In the genomic region with DNA sequence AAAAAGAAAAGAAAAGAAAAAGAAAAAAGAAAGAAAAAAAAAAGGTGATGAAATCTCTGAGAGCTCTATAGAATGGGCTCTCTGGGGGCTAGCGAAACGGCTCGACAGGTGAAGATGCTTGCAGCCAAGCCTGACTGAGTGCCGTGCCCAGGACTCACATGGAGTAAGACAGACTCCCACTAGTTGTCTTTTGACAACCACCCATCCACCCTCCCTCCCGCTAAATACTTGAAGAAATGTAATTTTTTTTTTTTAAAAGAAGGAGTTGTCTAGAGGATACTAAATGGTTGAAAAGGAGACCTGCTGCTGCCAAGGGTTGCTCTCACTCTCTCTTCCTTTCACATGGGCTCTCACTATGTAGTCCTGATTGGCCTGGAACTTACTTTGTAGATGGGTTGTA, we compare ENCODE assay signal across 8 mouse cellular contexts. TPM values are rescaled to one million over a fixed set of nuclear protein-coding genes. Genes with fewer than 3 reads are reported as not detected.
A peak's percentile ranks its signal among the peaks of the same experiment; 100 is the strongest.
DNase-seq lines count a peak whose midpoint lies in the region; ATAC-seq and TF ChIP-seq lines count a peak whose summit lies in the region.

No protein-coding gene starts in this region.

- H3K27ac ChIP-seq in kidney, embryonic 16.5 days (ENCODE audit: low read length) = no peak overlapping the region
- H3K27ac ChIP-seq in embryonic facial prominence, embryonic 13.5 days = no peak overlapping the region
- no peak overlapping the region for H3K27ac ChIP-seq in intestine, embryonic 16.5 days (ENCODE audit: low read length)

- 17% methylated on average over 5 of the region's 5 CpGs for WGBS in kidney, embryonic 16.5 days
- 22% methylated on average over 5 of the region's 5 CpGs for WGBS in embryonic facial prominence, embryonic 13.5 days
- 20% methylated on average over 5 of the region's 5 CpGs for WGBS in intestine, embryonic 16.5 days

- H3K9me3 ChIP-seq in kidney, embryonic 16.5 days (ENCODE audit: low read length) = no peaks in the 10 kb centered on the region
- no peaks in the 10 kb centered on the region for H3K9me3 ChIP-seq in embryonic facial prominence, embryonic 13.5 days
- H3K9me3 ChIP-seq in intestine, embryonic 16.5 days (ENCODE audit: control insufficient read depth, low read length) = no peaks in the 10 kb centered on the region

- no peaks in the 10 kb centered on the region for H3K36me3 ChIP-seq in kidney, embryonic 16.5 days (ENCODE audit: insufficient read depth, low read length)
- no peaks in the 10 kb centered on the region for H3K36me3 ChIP-seq in embryonic facial prominence, embryonic 13.5 days
- no peaks in the 10 kb centered on the region for H3K36me3 ChIP-seq in intestine, embryonic 16.5 days (ENCODE audit: control insufficient read depth, insufficient read depth, low read length)
- H3K36me3 ChIP-seq in myocyte (ENCODE audit: control insufficient read depth, insufficient read depth) = peaks cover 4% of the 10 kb centered on the region

- no peak for ATAC-seq in kidney, embryonic 16.5 days (ENCODE audit: low FRiP score, low TSS enrichment)
- no peak for ATAC-seq in embryonic facial prominence, embryonic 13.5 days (ENCODE audit: insufficient number of reproducible peaks, insufficient read depth, low FRiP score, low TSS enrichment, low read depth)
- ATAC-seq in intestine, embryonic 16.5 days = no peak

- H3K27me3 ChIP-seq in kidney, embryonic 16.5 days (ENCODE audit: insufficient read depth, low read length) = no peaks in the 10 kb centered on the region
- H3K27me3 ChIP-seq in embryonic facial prominence, embryonic 13.5 days = no peaks in the 10 kb centered on the region; the same call in 1 of the 2 replicates
- H3K27me3 ChIP-seq in intestine, embryonic 16.5 days (replicated peaks; ENCODE audit: control insufficient read depth, insufficient read depth, low read length) = no peaks in the 10 kb centered on the region
- no peaks in the 10 kb centered on the region for H3K27me3 ChIP-seq in myocyte (ENCODE audit: control insufficient read depth, insufficient read depth, insufficient read length)

- peak overlapping the region; percentile 99 for H3K4me3 ChIP-seq in kidney, embryonic 16.5 days (ENCODE audit: low read length)
- H3K4me3 ChIP-seq in embryonic facial prominence, embryonic 13.5 days = peak overlapping the region; percentile 99
- H3K4me3 ChIP-seq in intestine, embryonic 16.5 days (ENCODE audit: low read length) = peak overlapping the region; percentile 75
- H3K4me3 ChIP-seq in myocyte = peak overlapping the region; percentile 99

- peak overlapping the region; percentile 72 for H3K4me2 ChIP-seq in kidney, embryonic 16.5 days (replicated peaks; ENCODE audit: low read depth, low read length)
- H3K4me2 ChIP-seq in embryonic facial prominence, embryonic 13.5 days = peak overlapping the region; percentile 82
- peak overlapping the region; percentile 81 for H3K4me2 ChIP-seq in intestine, embryonic 16.5 days (ENCODE audit: low read depth, low read length)
- H3K4me2 ChIP-seq in myocyte (ENCODE audit: low read depth) = peak overlapping the region; percentile 96

- no peak for TF ChIP-seq POLR2A in myocyte (IDR thresholded peaks at IDR 0.05; ENCODE audit: insufficient read length, low read depth)

- no peak overlapping the region for H3K9ac ChIP-seq in kidney, embryonic 16.5 days (replicated peaks; ENCODE audit: low read length)
- peak overlapping the region; percentile 67 for H3K9ac ChIP-seq in embryonic facial prominence, embryonic 13.5 days
- no peak overlapping the region for H3K9ac ChIP-seq in intestine, embryonic 16.5 days (ENCODE audit: low read depth, low read length)

- peaks cover 18% of the 10 kb centered on the region for H3K4me1 ChIP-seq in kidney, embryonic 16.5 days (ENCODE audit: insufficient read depth, low read length)
- H3K4me1 ChIP-seq in embryonic facial prominence, embryonic 13.5 days = peaks cover 21% of the 10 kb centered on the region
- H3K4me1 ChIP-seq in intestine, embryonic 16.5 days (ENCODE audit: control insufficient read depth, insufficient read depth, low read length) = peaks cover 19% of the 10 kb centered on the region

- no peak overlapping the region for H3ac ChIP-seq in myocyte (ENCODE audit: control insufficient read depth, insufficient read length)

- H3K79me2 ChIP-seq in myocyte (ENCODE audit: control insufficient read depth, insufficient read depth) = peaks cover 43% of the 10 kb centered on the region

- DNase-seq in kidney, postnatal 10 days = no peak
- no peak for DNase-seq in ovary, postnatal 36 days (ENCODE audit: low spot score)
- DNase-seq in spleen, postnatal 14 days (ENCODE audit: low spot score in 2 of 2) = no peak
- no peak for DNase-seq in spleen, postnatal 4 days (ENCODE audit: low spot score in 2 of 2)

TF ChIP-seq in myocyte, 11 proteins besides CTCF, POLR2A, EP300 and RAD21:
- TF ChIP-seq MYOG (IDR thresholded peaks at IDR 0.05; ENCODE audit: control insufficient read depth in 1 of 3, insufficient read depth in 1 of 3, insufficient read length in 2 of 3, low read depth in 2 of 3) (no peak), REST (IDR thresholded peaks at IDR 0.05; ENCODE audit: insufficient read depth, insufficient read length) (no peak), USF1 (IDR thresholded peaks at IDR 0.05; ENCODE audit: low read depth) (no peak), TCF3 (IDR thresholded peaks at IDR 0.05; ENCODE audit: insufficient read length, low read depth) (no peak), TCF12 (IDR thresholded peaks at IDR 0.05; ENCODE audit: insufficient read depth, poor library complexity, severe bottlenecking) (no peak), MYOD1 (IDR thresholded peaks at IDR 0.05; ENCODE audit: control insufficient read depth in 1 of 3, insufficient read length in 2 of 3, low read depth in 2 of 3) (no peak), MAX (IDR thresholded peaks at IDR 0.05; ENCODE audit: low read depth) (no peak), SRF (IDR thresholded peaks at IDR 0.05; ENCODE audit: control insufficient read depth, insufficient read length, low read depth) (no peak), E2F4 (IDR thresholded peaks at IDR 0.05; ENCODE audit: insufficient read depth) (no peak), CEBPB (IDR thresholded peaks at IDR 0.05; ENCODE audit: insufficient read depth, poor library complexity, severe bottlenecking) (no peak), POLR2AphosphoS2 (IDR thresholded peaks at IDR 0.05; ENCODE audit: insufficient read length, low read depth) (no peak)

RNA-seq across cellular contexts. Expression of gene Rab5c, which starts 0.7 kb away (rescaled TPM):
- polyA plus RNA-seq in kidney, embryonic 16.5 days (2015; fragmentation: Nextera tagmentation; extraction: Ambion mirVana) = 41.9 and 47.1 TPM in 2 replicates
- 21.0 and 28.5 TPM in 2 replicates for polyA plus RNA-seq in embryonic facial prominence, embryonic 13.5 days (2015; fragmentation: Nextera tagmentation; extraction: Ambion mirVana)
- polyA plus RNA-seq in intestine, embryonic 16.5 days (2015; fragmentation: Nextera tagmentation; extraction: Ambion mirVana) = 41.1 and 41.6 TPM in 2 replicates
- polyA plus RNA-seq in myocyte (2012; fragmentation: generic; extraction: Trizol) = 128 TPM

RNA-seq across cellular contexts. Expression of gene Kcnh4, which starts 21.0 kb away (rescaled TPM):
- polyA plus RNA-seq in kidney, embryonic 16.5 days (2015; fragmentation: Nextera tagmentation; extraction: Ambion mirVana) = not detected in 2 replicates
- polyA plus RNA-seq in embryonic facial prominence, embryonic 13.5 days (2015; fragmentation: Nextera tagmentation; extraction: Ambion mirVana) = 0.08 and 0.14 TPM in 2 replicates
- polyA plus RNA-seq in intestine, embryonic 16.5 days (2015; fragmentation: Nextera tagmentation; extraction: Ambion mirVana) = 0.12 and 0.15 TPM in 2 replicates
- 0.05 TPM for polyA plus RNA-seq in myocyte (2012; fragmentation: generic; extraction: Trizol)

RNA-seq across cellular contexts. Expression of gene Hcrt, which starts 24.0 kb away (rescaled TPM):
- polyA plus RNA-seq in kidney, embryonic 16.5 days (2015; fragmentation: Nextera tagmentation; extraction: Ambion mirVana) = not detected in 2 replicates
- not detected in 2 replicates for polyA plus RNA-seq in embryonic facial prominence, embryonic 13.5 days (2015; fragmentation: Nextera tagmentation; extraction: Ambion mirVana)
- polyA plus RNA-seq in intestine, embryonic 16.5 days (2015; fragmentation: Nextera tagmentation; extraction: Ambion mirVana) = not detected in 2 replicates
- not detected for polyA plus RNA-seq in myocyte (2012; fragmentation: generic; extraction: Trizol)

RNA-seq across cellular contexts. Expression of gene Hspb9, which starts 25.1 kb away (rescaled TPM):
- polyA plus RNA-seq in kidney, embryonic 16.5 days (2015; fragmentation: Nextera tagmentation; extraction: Ambion mirVana) = 0.33 TPM in 1 of 2 replicates, not detected in the other
- 0.39 TPM in 1 of 2 replicates, not detected in the other for polyA plus RNA-seq in embryonic facial prominence, embryonic 13.5 days (2015; fragmentation: Nextera tagmentation; extraction: Ambion mirVana)
- 0.29 TPM in 1 of 2 replicates, not detected in the other for polyA plus RNA-seq in intestine, embryonic 16.5 days (2015; fragmentation: Nextera tagmentation; extraction: Ambion mirVana)
- 0.23 TPM for polyA plus RNA-seq in myocyte (2012; fragmentation: generic; extraction: Trizol)

RNA-seq across cellular contexts. Expression of gene Kat2a, which starts 26.5 kb away (rescaled TPM):
- polyA plus RNA-seq in kidney, embryonic 16.5 days (2015; fragmentation: Nextera tagmentation; extraction: Ambion mirVana) = 62.4 and 63.7 TPM in 2 replicates
- polyA plus RNA-seq in embryonic facial prominence, embryonic 13.5 days (2015; fragmentation: Nextera tagmentation; extraction: Ambion mirVana) = 54.9 and 61.0 TPM in 2 replicates
- polyA plus RNA-seq in intestine, embryonic 16.5 days (2015; fragmentation: Nextera tagmentation; extraction: Ambion mirVana) = 38.7 and 40.7 TPM in 2 replicates
- 29.9 TPM for polyA plus RNA-seq in myocyte (2012; fragmentation: generic; extraction: Trizol)
